Mouse (Mus musculus) right cerebral cortex, postnatal 25 days (tissue): ENCODE measurements around the gene Kiss1r.
"Not testable (repeated sequence)": the region's sequence is repeated elsewhere in the genome, so short reads cannot be mapped to it uniquely, and the experiment has no call there.

Experiments
- DNase-seq: peaks from one replicate; pipeline ENCODE4 v3.0.0; 2022

Kiss1r gene

DNA sequence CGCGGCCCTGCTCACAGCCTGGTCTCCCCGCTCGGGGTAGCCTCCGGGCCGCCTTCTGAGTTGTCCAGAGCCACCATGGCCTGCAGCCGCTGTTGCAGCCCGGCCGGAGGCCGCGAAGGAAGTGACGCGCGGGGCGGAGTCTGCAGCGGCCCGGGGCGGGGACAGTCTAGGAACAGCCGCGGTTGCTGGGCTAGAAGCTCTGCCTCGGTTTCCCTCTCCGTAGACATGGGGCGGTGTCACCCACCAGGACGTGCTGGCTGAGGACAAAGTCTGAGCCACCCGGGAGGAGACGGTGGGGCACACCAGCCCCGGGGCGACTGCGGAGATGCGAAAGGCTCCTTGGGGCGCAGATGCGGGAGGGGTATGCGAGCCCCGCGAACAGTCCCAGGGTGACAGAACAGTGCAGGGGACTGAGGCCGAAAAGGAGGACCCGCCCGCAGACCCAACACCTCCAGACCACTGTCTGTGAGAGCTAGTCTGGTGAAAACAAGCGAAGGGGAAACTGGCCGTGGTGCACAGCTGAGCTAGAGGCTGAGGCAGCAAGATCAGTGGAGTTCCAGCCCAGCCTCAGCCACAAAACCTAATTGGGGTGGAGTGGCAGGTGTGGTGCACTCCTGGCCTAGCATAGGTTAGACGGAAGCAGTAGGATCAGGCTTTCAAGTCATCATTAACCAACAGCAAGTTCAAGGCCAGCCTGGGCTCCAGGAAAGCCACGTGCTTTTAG, at the start of gene Kiss1r:
Gene Kiss1r (plus strand): TSS at position 164 of the 724 bp plus-strand sequence.
- DNase-seq: peak; percentile 88

DNA sequence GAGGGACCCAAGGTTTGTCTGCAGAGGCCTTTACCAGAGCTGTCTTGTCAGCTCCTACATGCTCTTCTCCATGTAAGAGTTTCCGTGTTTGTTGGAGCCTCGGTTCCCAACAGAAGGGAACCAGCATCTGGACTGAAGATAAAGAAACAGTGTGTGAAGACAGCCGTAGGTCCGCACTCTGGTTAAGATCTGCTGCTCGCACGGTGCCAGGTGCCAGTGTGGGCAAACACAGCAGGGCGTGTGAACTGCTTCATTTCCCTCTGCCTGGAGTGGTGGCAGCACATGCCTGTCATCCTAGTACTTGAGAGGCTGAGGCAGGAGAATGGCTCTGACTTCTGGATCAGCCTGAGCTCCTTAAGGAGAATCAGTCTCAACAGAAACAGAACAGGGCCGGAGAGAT, 44.9 kb upstream of the Kiss1r start:
- DNase-seq: no peak

DNA sequence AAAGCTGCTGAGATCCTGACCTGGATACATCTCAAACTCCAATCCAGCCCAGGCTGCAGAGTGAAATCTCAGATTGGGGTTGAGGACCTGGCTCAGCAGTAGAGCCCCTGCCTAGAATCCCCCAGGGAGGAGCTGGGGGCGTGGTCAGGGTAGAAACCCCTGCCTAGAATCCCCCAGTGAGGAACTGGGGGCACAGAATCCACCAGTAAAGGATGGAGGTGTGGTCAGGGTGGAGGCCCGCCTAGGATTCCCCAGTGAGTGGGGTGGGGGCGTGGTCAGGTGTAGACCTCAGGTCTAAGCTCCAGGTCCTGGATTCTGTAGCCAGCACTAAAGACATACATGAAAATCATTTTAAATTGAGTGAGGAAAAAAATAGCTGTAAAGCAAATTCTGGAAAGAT, 43.9 kb upstream of the Kiss1r start:
- DNase-seq: no peak

- no peak for DNase-seq
These were observed 43.5 kb upstream of the Kiss1r start for GRCm38 (mm10) chr10:79873313-79873712.

- DNase-seq: no peak
These were observed 43.0 kb upstream of the Kiss1r start for GRCm38 (mm10) chr10:79873715-79874289.

DNA sequence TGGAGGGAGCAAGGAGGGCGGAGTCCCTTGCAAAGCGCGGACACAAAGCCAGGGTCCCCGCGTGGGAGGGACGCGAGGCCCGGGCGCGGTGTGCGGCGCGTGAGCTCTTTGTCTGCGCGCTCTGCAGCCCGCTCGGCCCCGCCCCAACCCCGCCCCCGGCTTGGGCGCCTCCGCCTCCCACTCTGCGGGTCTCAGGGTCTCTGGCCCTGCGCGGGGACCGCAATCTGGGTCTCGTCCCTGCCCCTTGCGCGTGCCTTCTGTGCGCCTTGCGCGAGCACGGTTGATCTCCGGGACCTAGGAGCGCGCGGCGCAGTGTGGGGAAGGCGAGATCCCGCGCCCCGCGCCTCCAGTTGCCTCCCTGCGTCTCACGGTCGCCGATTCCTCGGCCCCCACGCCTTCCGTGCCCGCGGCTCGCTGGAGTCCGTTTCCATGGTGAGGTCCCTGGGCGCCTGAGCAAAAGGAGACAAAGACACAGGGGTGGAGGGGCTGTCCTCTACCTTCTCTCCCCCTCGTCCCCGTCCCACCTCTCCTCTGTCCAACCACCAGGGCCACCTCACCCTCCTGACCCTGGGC, 42.4 kb upstream of the Kiss1r start, which contains the start of the genes Prtn3 and Plppr3:
Gene Prtn3 (plus strand): TSS at position 187 of the 573 bp plus-strand sequence.
Gene Plppr3 (minus strand): TSS at position 345 of the 573 bp plus-strand sequence.
- DNase-seq: peak; percentile 55

DNA sequence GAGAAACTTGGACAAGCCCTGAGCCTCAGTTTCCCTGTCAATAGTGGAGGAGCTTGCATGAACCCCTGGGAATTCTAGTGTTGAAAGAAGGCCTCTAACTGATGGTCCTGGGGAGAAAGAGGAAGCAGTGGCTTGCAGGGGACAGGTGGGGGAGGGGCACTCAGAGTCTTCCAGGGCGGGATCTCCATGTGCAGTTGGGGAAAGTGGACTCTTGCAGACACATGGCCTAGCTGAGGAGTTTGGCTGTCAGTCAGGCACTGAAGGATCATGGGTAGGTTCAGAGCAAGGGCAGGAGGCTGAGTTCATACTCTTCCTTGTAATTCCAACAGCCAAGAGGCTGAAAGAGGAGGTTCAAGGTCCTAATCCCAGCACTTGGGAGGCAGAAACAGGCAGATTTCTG, 39.6 kb upstream of the Kiss1r start:
- DNase-seq: no peak

GRCm38 (mm10) chr10:79877757-79878156, 39.0 kb upstream of the Kiss1r start:
- DNase-seq: no peak

- no peak for DNase-seq
These were observed 37.2 kb upstream of the Kiss1r start for GRCm38 (mm10) chr10:79879527-79879926.

- no peak for DNase-seq
These were observed 36.0 kb upstream of the Kiss1r start for GRCm38 (mm10) chr10:79880721-79881120.

GRCm38 (mm10) chr10:79881981-79882380, 34.8 kb upstream of the Kiss1r start:
- DNase-seq: no peak

DNA sequence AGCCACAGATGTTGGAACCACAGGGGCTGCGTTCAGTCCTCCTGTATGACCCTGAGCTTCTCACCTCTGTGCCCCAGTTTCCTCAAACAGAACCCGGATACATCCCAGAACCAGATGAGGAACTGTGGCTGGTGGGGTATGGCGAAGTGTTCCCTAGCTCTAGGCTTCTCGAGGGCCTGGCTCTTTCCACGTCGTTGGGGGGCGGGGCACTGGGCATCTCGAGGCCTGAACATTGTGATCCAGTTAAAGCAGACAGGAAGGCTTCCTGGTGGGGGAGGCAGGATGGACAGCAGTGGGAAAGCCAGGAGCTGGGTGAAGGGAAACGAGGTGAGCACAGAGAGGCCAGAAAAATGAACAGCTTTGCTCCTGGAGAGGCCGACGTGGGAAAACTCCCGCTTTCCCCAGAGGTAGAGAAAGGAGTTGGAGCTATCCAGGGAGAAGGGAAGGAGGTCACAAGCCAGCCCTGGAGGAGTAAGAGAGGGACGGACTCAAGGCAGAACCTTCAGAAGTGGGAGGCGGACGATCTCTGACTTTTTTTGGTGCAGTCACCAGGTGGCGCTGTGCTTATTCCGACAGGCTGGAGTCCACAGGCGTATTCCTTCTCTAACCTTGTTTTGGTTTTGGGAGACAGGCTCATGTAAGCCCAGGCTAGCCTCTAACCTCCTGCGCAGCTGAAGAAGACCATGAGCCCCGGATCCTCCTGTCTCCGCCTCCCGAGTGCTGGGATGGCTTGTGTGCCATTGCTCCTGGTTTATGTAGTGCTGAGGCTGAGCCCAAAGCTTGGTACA, 33.3 kb upstream of the Kiss1r start:
- peak; percentile 75 for DNase-seq

GRCm38 (mm10) chr10:79884446-79884845, 32.3 kb upstream of the Kiss1r start:
- DNase-seq: no peak

- not testable (repeated sequence) for DNase-seq
These were observed 31.8 kb upstream of the Kiss1r start for GRCm38 (mm10) chr10:79884938-79885337.

DNA sequence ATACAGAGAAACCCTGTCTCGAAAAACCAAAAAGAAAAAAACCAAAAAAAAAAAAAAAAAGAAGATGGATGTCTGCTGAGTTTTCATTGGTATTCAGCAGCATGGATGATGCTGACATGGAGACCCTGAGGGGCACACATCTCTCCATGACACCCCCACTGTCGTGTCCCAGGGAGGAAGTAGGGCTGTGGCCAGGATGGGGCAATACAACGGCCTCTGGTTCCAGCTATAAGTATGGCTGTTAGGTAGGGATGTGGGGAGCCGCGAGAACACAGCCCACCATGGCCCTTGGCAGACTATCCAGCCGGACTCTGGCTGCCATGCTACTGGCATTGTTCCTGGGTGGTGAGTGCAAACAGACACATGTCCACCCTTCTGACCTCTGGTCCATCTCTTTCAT, 30.7 kb upstream of the Kiss1r start, which contains the start of gene Elane:
Gene Elane (plus strand): TSS at position 194 of the 400 bp plus-strand sequence.
- no peak for DNase-seq

DNA sequence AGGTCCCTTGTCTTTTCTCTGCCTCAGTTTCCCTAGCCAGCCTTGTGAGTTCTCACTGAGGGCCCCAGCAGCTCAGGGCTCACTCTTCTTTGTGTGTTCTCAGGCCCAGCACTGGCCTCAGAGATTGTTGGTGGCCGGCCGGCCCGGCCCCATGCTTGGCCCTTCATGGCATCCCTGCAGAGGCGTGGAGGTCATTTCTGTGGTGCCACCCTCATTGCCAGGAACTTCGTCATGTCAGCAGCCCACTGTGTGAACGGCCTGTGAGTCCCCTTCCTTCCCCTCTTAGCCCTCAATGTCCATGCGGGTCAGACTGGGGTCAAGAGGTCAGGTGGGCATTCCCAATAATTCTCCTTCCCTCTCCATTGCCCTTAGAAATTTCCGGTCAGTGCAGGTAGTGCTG, 30.2 kb upstream of the Kiss1r start:
- no peak for DNase-seq

DNA sequence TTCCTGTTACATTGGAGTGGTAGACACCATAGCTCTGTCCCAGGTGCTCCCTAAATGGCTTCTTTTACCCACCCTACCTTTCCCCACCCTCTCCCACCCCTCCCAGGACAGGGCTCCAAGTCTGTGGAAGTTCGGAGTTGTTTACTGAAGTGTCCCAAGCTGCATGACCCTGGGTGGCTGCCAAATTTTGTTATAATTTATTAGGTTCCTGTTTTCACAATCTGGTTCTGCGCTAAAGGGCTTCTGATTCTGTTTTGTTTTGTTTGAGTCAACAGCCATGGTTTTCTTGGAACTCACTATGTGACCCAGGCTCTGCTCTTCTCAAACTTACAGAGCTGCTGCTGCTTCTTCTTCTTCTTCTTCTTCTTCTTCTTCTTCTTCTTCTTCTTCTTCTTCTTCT, 27.4 kb upstream of the Kiss1r start:
- DNase-seq: no peak

- DNase-seq: no peak
These were observed 26.1 kb upstream of the Kiss1r start, which contains the start of gene Cfd for GRCm38 (mm10) chr10:79890670-79891069. Gene Cfd (plus strand): TSS chr10:79890853.

DNA sequence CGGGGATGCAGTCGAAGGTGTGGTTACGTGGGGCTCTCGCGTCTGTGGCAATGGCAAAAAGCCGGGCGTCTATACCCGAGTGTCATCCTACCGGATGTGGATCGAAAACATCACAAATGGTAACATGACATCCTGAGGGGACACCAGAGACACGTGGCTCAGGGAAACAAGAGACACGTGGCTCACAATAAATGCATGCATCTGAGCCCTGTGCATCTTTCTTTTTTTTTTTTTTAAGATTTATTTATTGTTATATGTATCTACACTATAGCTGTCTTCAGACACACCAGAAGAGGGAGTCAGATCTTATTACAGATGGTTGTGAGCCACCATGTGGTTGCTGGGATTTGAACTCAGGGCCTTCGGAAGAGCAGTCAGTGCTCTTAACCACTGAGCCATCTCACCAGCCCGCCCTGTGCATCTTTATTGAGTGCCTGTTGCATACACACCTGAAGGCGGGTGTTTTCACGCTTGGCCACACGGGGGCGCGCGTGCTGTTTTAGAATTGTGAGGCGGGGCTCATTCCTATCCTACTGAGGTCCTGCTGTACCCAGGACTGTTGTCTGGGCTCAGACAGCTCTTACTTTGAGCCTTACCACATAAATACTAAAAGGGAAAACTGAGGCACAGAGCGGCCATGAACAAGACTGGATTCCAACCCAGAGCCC, 24.2 kb upstream of the Kiss1r start:
- peak; percentile 72 for DNase-seq

- no peak for DNase-seq
These were observed 20.5 kb upstream of the Kiss1r start for GRCm38 (mm10) chr10:79896306-79896705.

DNA sequence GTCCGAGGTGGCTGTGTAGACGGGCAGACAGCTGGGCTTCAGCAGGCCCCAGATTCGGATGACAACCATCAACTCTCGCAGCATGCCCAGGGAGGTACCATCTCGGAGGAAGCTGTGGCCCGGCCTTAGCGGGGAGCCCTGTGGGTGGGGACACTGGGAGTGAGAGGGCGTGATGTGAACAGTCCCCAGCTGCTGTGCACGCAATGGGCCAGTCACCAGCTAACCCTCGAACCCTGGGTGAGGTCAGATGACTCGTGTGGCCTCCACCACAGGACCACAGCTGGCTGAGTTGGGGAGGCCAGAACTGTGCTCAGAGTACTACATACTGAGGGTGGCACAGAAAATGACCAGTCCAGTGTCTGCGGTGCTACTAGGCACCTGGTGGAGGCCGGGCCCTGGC, 20.0 kb upstream of the Kiss1r start:
- DNase-seq: no peak
